Mouse (Mus musculus): ENCODE results near the gene Flt3l. TPM values are rescaled to one million over a fixed set of nuclear protein-coding genes. Genes with fewer than 3 reads are reported as not detected.

The Flt3l gene
- total RNA-seq, 2 experiments from 2014 or later, result 7.0 to 10.1 TPM

DNA sequence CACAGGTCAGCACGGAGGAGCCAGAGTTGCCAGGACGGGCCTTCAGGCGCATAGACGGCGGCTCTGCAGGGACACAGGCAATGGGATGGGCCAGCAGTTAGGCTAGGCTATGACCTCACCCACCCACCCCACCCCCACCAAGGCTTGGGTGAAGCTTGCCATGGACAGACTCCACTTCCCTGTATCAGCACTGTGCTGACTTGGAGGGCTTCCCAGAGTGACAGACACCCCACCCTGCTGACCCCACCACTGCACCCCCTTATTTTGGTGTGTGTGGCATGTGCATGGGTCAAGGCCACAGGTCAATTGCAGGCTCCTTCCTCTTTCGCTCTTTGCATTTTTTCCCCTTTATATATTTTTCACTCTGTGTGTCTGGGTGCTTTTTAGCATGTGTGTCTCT lies 40.9 kb downstream of the Flt3l start:
- no peak for DNase-seq

DNA sequence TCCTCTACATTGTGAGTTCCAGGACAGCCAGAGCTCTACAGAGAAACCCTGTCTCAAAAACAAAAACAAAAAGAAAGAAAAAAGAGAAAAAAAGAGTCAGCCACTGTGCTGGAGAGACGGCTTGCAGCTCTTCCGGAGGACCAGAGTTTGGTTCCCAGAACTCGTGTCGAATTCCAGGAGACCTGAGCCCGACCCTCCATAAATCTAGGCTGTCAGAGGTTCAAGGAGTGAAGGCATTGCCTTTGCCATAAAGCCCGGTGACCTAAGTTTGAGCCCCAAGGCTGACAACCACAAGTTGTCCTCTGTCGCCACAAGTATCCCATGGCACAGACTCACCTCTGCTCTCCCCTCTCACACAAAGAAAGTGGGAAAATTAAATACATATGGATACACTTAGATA lies 42.1 kb downstream of the Flt3l start:
- DNase-seq, result no peak

GRCm38 (mm10) chr7:45093516-45093905 lies 42.7 kb downstream of the Flt3l start:
- no peak for DNase-seq

DNA sequence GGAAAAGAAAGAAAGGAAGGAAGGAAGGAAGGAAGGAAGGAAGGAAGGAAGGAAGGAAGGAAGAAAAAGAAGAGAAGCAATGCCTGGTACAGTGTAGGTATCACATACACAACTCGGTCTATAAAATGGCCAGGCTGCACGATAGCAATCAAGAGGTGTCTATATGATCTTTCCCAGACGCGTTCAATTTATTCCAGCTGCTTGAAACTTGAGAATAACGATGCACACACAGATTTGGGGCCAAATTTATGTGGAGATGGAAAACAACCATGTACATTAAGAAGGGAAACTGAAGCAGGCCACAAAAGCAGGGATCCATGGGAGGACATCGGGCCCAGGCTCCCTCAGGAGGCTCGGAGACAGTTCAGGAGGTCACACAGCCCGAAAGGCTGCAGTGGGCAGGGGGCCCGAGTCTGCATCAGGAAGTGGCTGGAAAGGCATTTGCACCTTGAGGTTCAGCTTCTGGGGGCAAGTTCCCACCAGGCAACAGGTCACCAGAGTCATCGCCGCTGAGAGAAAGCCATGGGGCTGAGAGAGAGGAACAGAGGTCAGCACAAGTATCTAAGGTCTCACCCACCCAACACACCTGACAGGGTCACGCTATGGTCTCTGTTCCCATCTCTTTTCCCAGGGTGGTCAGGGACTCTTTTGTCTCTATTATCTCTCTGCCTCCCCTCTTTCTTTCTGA lies 43.3 kb downstream of the Flt3l start:
- no peak for DNase-seq

GRCm38 (mm10) chr7:45092048-45092447 lies 44.2 kb downstream of the Flt3l start, which contains the start of gene Rcn3:
Gene Rcn3, minus strand, starts transcription at chr7:45092221.
- peak in 1 of 2 experiments; percentile 37 for DNase-seq

DNA sequence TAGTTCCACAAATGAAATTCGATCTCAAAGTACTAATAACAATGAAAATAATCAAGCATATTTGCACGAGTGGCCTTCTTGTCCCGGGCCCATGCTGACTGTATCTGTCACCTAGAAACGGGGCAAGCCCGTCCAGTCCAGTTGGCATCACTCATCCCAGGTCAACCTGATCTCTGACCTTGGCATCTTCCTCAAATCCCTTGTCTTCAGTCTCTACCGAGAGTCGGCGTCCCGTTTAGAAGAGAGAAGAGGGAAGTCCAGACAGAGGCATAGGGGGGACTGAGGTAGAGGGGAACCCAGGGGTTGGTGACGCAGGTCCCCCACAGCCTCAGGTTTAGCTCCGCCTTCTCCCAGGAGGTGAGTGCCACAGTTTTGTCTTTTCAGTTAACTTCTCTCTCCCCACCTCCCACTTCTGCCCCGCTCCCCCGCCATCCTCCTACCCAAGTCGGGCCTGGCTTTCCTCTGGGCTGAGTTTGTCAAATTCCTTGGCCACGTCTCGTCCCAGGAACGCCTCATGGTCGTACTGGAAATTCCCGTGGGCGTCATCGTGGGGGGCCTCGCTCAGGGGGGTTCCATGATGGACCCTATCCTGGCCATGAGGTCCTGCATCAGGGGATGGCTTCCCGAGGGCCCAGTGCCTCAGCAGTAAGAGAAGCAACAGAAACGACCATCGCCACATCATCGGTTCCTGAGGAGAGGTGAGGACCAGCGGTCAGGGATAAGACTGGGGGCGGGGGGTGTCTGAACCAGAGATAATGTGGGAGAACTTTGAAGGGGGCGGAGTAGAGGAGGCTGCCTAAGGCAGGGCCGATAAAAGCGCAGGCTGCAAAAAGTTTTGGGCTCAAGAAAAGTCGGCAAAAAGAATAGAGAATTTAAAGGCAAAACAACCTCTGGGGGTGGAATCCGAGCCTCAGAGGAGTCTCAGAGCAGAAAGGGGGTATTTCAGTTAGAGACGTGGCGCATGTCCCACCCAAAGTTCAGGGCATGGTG lies 44.9 kb downstream of the Flt3l start:
- no peak for DNase-seq

- no peak for DNase-seq
Measured at GRCm38 (mm10) chr7:45090251-45090977, 45.8 kb downstream of the Flt3l start.

DNA sequence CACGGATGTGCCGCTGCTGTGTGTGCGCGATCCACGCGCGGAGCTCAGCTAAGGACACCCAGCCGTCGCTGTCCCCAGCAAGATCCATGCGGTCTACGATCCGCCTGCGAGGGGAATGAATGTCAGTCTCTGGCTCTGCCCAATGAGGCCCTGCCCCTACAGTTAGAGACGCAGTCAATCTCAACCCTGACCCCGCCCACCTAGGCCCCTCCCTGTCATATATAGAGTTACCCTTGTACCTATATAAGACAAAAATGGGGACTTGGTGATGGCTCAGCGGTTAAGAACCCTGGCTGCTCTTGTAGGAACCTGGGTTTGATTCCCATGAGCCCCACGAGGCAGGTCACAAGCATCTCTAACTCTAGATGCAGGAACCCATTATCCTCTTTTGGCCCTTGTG lies 47.6 kb downstream of the Flt3l start:
- no peak for DNase-seq

DNA sequence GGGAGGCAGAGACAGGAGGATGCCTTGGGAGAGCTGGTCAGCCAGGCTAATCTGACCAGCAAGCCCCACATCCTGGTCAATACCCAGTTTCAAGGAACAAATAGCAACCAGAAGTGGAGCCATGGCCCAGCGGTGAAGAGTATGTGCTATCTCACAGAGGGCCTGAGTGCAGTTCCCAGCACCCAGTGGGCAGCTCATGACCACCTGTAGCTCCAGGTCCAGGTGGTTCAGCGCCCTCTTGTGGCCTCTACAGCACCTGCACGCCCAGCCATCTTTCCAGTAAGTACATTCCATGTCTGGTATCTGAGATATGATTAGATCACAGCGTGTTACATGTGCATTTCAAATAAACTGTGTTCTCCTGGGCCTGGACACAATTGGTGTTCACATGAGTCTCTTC lies 50.1 kb downstream of the Flt3l start:
- DNase-seq, result no peak

- no peak for DNase-seq
Measured at GRCm38 (mm10) chr7:45083300-45083890, 52.8 kb downstream of the Flt3l start.

GRCm38 (mm10) chr7:45082401-45083299 lies 53.6 kb downstream of the Flt3l start:
- DNase-seq, result no peak

GRCm38 (mm10) chr7:45081016-45081415 lies 55.2 kb downstream of the Flt3l start:
- no peak for DNase-seq

DNA sequence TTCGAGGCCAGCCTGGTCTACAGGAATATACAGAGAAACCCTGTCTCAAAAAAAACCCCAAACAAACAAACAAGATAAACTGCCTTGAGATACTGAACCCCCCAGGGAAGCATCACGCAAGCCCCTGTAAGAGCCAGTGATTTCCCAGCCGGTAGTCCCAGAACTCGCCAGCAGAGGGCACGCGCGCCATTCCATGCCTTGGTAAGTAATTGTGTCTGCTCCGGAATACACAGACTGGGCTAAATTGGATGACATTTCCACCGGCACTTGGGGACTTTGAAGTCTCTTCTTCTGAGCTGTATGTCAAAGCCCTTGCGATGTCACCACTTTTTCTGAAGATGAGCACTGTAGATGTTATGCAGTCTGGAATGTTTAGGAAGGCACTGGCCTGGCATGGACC lies 56.4 kb downstream of the Flt3l start:
- DNase-seq, result peak; percentile 87 to 89

Small RNAs within 50 kb of the gene (microRNA-seq; reads per million reads assigned to microRNA genes)
- gene Mir150 (1,117 to 1,338 reads per million in 2 experiments), gene Mir5121 (14.3 to 23.3 reads per million in 2 experiments), gene Mir7055 (1.1 to 2.7 reads per million in 2 experiments)

Other genes starting within 250 kb of the Flt3l start
- gene Med25, start 243.7 kb downstream of the Flt3l start, total RNA-seq (2021), result 100 to 1,000 TPM in 1 of 2 experiments, 10 to 100 TPM in 1; 97.2 to 113 TPM
- gene Fuz, start 240.4 kb downstream of the Flt3l start, total RNA-seq (2021), result 10 to 100 TPM; 23.8 to 29.1 TPM
- 100 to 1,000 TPM; 295 to 305 TPM for gene Ap2a1, start 206.9 kb downstream of the Flt3l start, total RNA-seq (2021)
- under 1 TPM; 0.87 to 0.88 TPM for gene Tsks, start 193.2 kb downstream of the Flt3l start, total RNA-seq (2021)
- gene Cpt1c, start 161.6 kb downstream of the Flt3l start, total RNA-seq (2021), result 100 to 1,000 TPM; 131 to 137 TPM
- 100 to 1,000 TPM; 155 to 168 TPM for gene Prmt1, start 149.9 kb downstream of the Flt3l start, total RNA-seq (2021)
- 10 to 100 TPM; 45.9 to 51.0 TPM for gene Irf3, start 138.8 kb downstream of the Flt3l start, total RNA-seq (2021)
- gene Bcl2l12, start 137.7 kb downstream of the Flt3l start, total RNA-seq (2021), result 1 to 10 TPM; 3.0 to 4.1 TPM
- 100 to 1,000 TPM; 149 to 155 TPM for gene Scaf1, start 120.1 kb downstream of the Flt3l start, total RNA-seq (2021)
- 1 to 10 TPM; 9.7 TPM for gene Rras, start 118.5 kb downstream of the Flt3l start, total RNA-seq (2021)
- gene Prr12, start 83.6 kb downstream of the Flt3l start, total RNA-seq (2021), result 10 to 100 TPM; 74.3 to 75.3 TPM
- gene Nosip, start 74.0 kb downstream of the Flt3l start, total RNA-seq (2021), result 10 to 100 TPM; 51.0 to 51.3 TPM
- gene Prrg2, start 73.8 kb downstream of the Flt3l start, total RNA-seq (2021), result 1 to 10 TPM; 5.5 to 6.1 TPM
- gene Rcn3, start 44.2 kb downstream of the Flt3l start, total RNA-seq (2021), result 1 to 10 TPM; 6.2 to 6.9 TPM
- 10 to 100 TPM; 16.7 to 18.5 TPM for gene Fcgrt, start 32.6 kb downstream of the Flt3l start, total RNA-seq (2021)
- gene Rps11, start 12.0 kb downstream of the Flt3l start, total RNA-seq (2021), result 100 to 1,000 TPM; 408 to 432 TPM
- 100 to 1,000 TPM; 788 to 817 TPM for gene Rpl13a, start 7.7 kb downstream of the Flt3l start, total RNA-seq (2021)
- gene Gm45713, start 201 bp downstream of the Flt3l start, total RNA-seq (2021), result under 1 TPM in 1 of 2 experiments, not detected in 1; 0.50 TPM
- gene Pih1d1, start 17.9 kb upstream of the Flt3l start, total RNA-seq (2021), result 10 to 100 TPM; 44.5 to 46.8 TPM
- gene Aldh16a1, start 18.2 kb upstream of the Flt3l start, total RNA-seq (2021), result 10 to 100 TPM; 10.5 to 18.0 TPM
- gene Slc17a7, start 27.5 kb upstream of the Flt3l start, total RNA-seq (2021), result 1,000 to 10,000 TPM; 1,360 to 1,418 TPM
- under 1 TPM; 0.17 to 0.28 TPM for gene Gfy, start 43.1 kb upstream of the Flt3l start, total RNA-seq (2021)
- not detected for gene Pth2, start 44.6 kb upstream of the Flt3l start, total RNA-seq (2021)
- gene Ccdc155, start 68.5 kb upstream of the Flt3l start, total RNA-seq (2021), result 1 to 10 TPM; 2.0 to 3.3 TPM
- gene Dkkl1, start 75.7 kb upstream of the Flt3l start, total RNA-seq (2021), result 1 to 10 TPM; 1.4 to 2.3 TPM
- 1 to 10 TPM; 2.6 to 7.8 TPM for gene Tead2, start 79.3 kb upstream of the Flt3l start, total RNA-seq (2021)
- 1 to 10 TPM; 1.9 to 4.8 TPM for gene Cd37, start 102.7 kb upstream of the Flt3l start, total RNA-seq (2021)
- gene Slc6a16, start 104.7 kb upstream of the Flt3l start, total RNA-seq (2021), result 1 to 10 TPM; 2.0 to 2.8 TPM
- not detected for gene Slc6a21, start 141.1 kb upstream of the Flt3l start, total RNA-seq (2021)
- gene Trpm4, start 197.3 kb upstream of the Flt3l start, total RNA-seq (2021), result 10 to 100 TPM; 12.9 to 14.8 TPM
- under 1 TPM; 0.20 to 0.46 TPM for gene Hrc, start 198.9 kb upstream of the Flt3l start, total RNA-seq (2021)
- gene Ppfia3, start 230.6 kb upstream of the Flt3l start, total RNA-seq (2021), result 100 to 1,000 TPM; 126 to 128 TPM
- 100 to 1,000 TPM; 133 to 154 TPM for gene Lin7b, start 234.2 kb upstream of the Flt3l start, total RNA-seq (2021)

Measured in layer of hippocampus, postnatal 36 days (tissue).